Mouse (Mus musculus): Measurements from ENCODE around the gene E130311K13Rik. TPM values are rescaled to one million over a fixed set of nuclear protein-coding genes. Genes with fewer than 3 reads are reported as not detected.

E130311K13Rik gene
- polyA plus RNA-seq (2015; fragmentation: Nextera tagmentation; extraction: Ambion mirVana), result 6.1 and 6.4 TPM in 2 replicates

- Histone ChIP-seq H3K4me1 (ENCODE audit: control insufficient read depth, insufficient read depth, low read length) (no peaks in the 10 kb centered on the region), H3K9me3 (replicated peaks; ENCODE audit: control insufficient read depth, low read length) (no peaks in the 10 kb centered on the region), H3K4me2 (ENCODE audit: low read depth, low read length) (peak within 1 kb of the TSS; percentile 52), H3K27ac (ENCODE audit: low read length) (peak within 1 kb of the TSS; percentile 14; the same call in 1 of the 2 replicates), H3K4me3 (replicated peaks; ENCODE audit: low read length) (peak within 1 kb of the TSS; percentile 56), H3K9ac (ENCODE audit: low read length) (peak within 1 kb of the TSS; percentile 83), H3K36me3 (ENCODE audit: control insufficient read depth, insufficient read depth, low read length) (no peaks in the 10 kb centered on the region), H3K27me3 (ENCODE audit: control insufficient read depth, insufficient read depth, low read length) (no peaks in the 10 kb centered on the region)
- ATAC-seq (ENCODE audit: insufficient read depth, low FRiP score), result peak; percentile 94
- WGBS, result 6% methylated on average over 48 of the region's 48 CpGs
Measured at GRCm38 (mm10) chr3:63928878-63929859, at the start of gene E130311K13Rik. TSS of gene E130311K13Rik (minus strand) at chr3:63929472.

DNA sequence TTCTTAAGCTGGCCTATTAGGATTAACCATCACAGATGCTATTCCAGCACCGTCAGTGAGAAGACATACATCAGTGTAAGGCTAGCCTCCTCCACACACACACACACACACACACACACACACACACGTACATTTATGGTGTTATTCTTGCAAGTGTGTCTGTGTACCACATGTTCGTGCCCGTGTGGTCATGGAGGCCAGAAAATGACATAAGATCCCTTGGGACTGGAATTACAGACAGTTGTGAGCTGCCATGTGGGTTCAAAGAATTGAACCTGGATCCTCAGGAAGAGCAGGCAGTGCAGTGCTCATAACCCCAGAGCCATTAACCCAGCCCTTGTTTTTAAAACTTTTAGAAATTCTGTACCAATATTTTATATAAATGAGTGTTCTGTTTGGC, 48.6 kb upstream of the E130311K13Rik start:
- no peak overlapping the region for H3K4me3 ChIP-seq (replicated peaks; ENCODE audit: low read length)

GRCm38 (mm10) chr3:63975955-63976908, 47.0 kb upstream of the E130311K13Rik start, which contains the start of gene Gmps:
TSS of gene Gmps (plus strand) at chr3:63976106.
- under 1% methylated on average over 67 of the region's 67 CpGs for WGBS
- no peaks in the 10 kb centered on the region for H3K36me3 ChIP-seq (ENCODE audit: control insufficient read depth, insufficient read depth, low read length)
- H3K9me3 ChIP-seq (replicated peaks; ENCODE audit: control insufficient read depth, low read length), result no peaks in the 10 kb centered on the region
- H3K9ac ChIP-seq (ENCODE audit: low read length), result peak within 1 kb of the TSS; percentile 93
- H3K4me1 ChIP-seq (ENCODE audit: control insufficient read depth, insufficient read depth, low read length), result peaks cover 13% of the 10 kb centered on the region
- H3K4me3 ChIP-seq (replicated peaks; ENCODE audit: low read length), result peak within 1 kb of the TSS; percentile 84
- peak; percentile 99 for ATAC-seq (ENCODE audit: insufficient read depth, low FRiP score)
- peak within 1 kb of the TSS; percentile 86 for H3K4me2 ChIP-seq (ENCODE audit: low read depth, low read length)
- H3K27me3 ChIP-seq (ENCODE audit: control insufficient read depth, insufficient read depth, low read length), result no peaks in the 10 kb centered on the region
- peak within 1 kb of the TSS; percentile 90 for H3K27ac ChIP-seq (ENCODE audit: low read length)

More for the DNA sequence above, 48.6 kb upstream of the E130311K13Rik start:
- Histone ChIP-seq H3K4me2 (ENCODE audit: low read depth, low read length) (no peak overlapping the region), H3K9me3 (replicated peaks; ENCODE audit: control insufficient read depth, low read length) (no peaks in the 10 kb centered on the region), H3K27me3 (ENCODE audit: control insufficient read depth, insufficient read depth, low read length) (no peaks in the 10 kb centered on the region), H3K9ac (ENCODE audit: low read length) (no peak overlapping the region), H3K4me1 (ENCODE audit: control insufficient read depth, insufficient read depth, low read length) (peaks cover 13% of the 10 kb centered on the region), H3K27ac (ENCODE audit: low read length) (no peak overlapping the region), H3K36me3 (ENCODE audit: control insufficient read depth, insufficient read depth, low read length) (peaks cover 3% of the 10 kb centered on the region; the same call in 1 of the 2 replicates)
- WGBS, result 81% methylated on average over 4 of the region's 4 CpGs
- no peak for ATAC-seq (ENCODE audit: insufficient read depth, low FRiP score)

GRCm38 (mm10) chr3:63965929-63966328, 36.7 kb upstream of the E130311K13Rik start:
- no peak overlapping the region for H3K9ac ChIP-seq (ENCODE audit: low read length)
- peaks cover 10% of the 10 kb centered on the region for H3K4me1 ChIP-seq (ENCODE audit: control insufficient read depth, insufficient read depth, low read length)
- no peaks in the 10 kb centered on the region for H3K9me3 ChIP-seq (replicated peaks; ENCODE audit: control insufficient read depth, low read length)
- WGBS, result 77% methylated on average over 2 of the region's 2 CpGs
- no peak overlapping the region for H3K4me3 ChIP-seq (replicated peaks; ENCODE audit: low read length)
- no peak overlapping the region for H3K27ac ChIP-seq (ENCODE audit: low read length)
- H3K36me3 ChIP-seq (ENCODE audit: control insufficient read depth, insufficient read depth, low read length), result no peaks in the 10 kb centered on the region
- no peaks in the 10 kb centered on the region; the same call in none of the 2 replicates for H3K27me3 ChIP-seq (ENCODE audit: control insufficient read depth, insufficient read depth, low read length)
- H3K4me2 ChIP-seq (ENCODE audit: low read depth, low read length), result no peak overlapping the region
- no peak for ATAC-seq (ENCODE audit: insufficient read depth, low FRiP score)

GRCm38 (mm10) chr3:63964922-63965249, 35.6 kb upstream of the E130311K13Rik start:
- peaks cover 10% of the 10 kb centered on the region for H3K4me1 ChIP-seq (ENCODE audit: control insufficient read depth, insufficient read depth, low read length)
- no peaks in the 10 kb centered on the region; the same call in none of the 2 replicates for H3K27me3 ChIP-seq (ENCODE audit: control insufficient read depth, insufficient read depth, low read length)
- peak overlapping the region; percentile 92 for H3K4me3 ChIP-seq (replicated peaks; ENCODE audit: low read length)
- H3K4me2 ChIP-seq (ENCODE audit: low read depth, low read length), result peak overlapping the region; percentile 83
- no peaks in the 10 kb centered on the region for H3K9me3 ChIP-seq (replicated peaks; ENCODE audit: control insufficient read depth, low read length)
- H3K9ac ChIP-seq (ENCODE audit: low read length), result 0 out of 2 replicates have a peak overlapping the region, but pooled peaks have one; percentile 50
- ATAC-seq (ENCODE audit: insufficient read depth, low FRiP score), result no peak
- no peaks in the 10 kb centered on the region for H3K36me3 ChIP-seq (ENCODE audit: control insufficient read depth, insufficient read depth, low read length)
- 78% methylated on average over 6 of the region's 6 CpGs for WGBS
- peak overlapping the region; percentile 67 for H3K27ac ChIP-seq (ENCODE audit: low read length)

GRCm38 (mm10) chr3:63964100-63964921, 35.0 kb upstream of the E130311K13Rik start, which contains the start of gene Slc33a1:
TSS of gene Slc33a1 (minus strand) at chr3:63964768.
- H3K27ac ChIP-seq (ENCODE audit: low read length), result peak within 1 kb of the TSS; percentile 92
- H3K4me3 ChIP-seq (replicated peaks; ENCODE audit: low read length), result peak within 1 kb of the TSS; percentile 92
- H3K27me3 ChIP-seq (ENCODE audit: control insufficient read depth, insufficient read depth, low read length), result no peaks in the 10 kb centered on the region; the same call in none of the 2 replicates
- peak within 1 kb of the TSS; percentile 95 for H3K9ac ChIP-seq (ENCODE audit: low read length)
- no peaks in the 10 kb centered on the region for H3K9me3 ChIP-seq (replicated peaks; ENCODE audit: control insufficient read depth, low read length)
- WGBS, result under 1% methylated on average over 69 of the region's 69 CpGs
- ATAC-seq (ENCODE audit: insufficient read depth, low FRiP score), result peak; percentile 96
- H3K36me3 ChIP-seq (ENCODE audit: control insufficient read depth, insufficient read depth, low read length), result 0 out of 2 replicates have a peak, but pooled peaks cover 3% of the 10 kb centered on the region
- peak within 1 kb of the TSS; percentile 83 for H3K4me2 ChIP-seq (ENCODE audit: low read depth, low read length)
- H3K4me1 ChIP-seq (ENCODE audit: control insufficient read depth, insufficient read depth, low read length), result peaks cover 10% of the 10 kb centered on the region

DNA sequence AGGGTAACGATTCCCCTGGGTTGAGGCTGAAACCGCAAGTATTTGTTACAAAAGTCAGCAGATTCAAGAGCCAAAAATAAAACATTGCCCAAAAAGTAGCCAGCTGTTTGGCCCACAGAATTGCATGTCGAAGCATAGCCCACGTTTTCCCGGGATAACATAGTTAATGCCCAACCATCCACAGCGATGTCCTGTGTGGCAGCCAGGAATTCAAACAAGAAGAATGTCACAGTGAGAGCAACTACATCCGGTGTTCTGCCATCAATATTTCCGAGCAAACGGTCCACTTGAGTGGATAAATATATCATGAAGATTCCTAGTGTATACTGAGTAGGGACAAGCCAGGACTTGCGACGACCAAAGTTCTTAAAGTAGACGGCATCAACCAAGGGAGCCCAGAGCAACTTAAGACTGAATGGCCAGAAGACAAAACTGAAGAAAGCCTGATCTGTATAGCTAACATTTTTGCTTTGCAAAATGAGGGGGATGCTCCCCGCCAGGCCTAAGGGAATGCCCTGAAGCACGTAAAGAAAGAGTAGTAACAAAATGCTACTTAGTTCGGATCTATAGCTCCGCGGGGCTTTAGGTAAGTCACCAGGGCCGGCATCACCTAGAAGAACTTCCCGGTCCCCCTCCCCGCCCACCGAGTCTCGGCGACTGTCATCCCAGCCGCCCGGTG, 34.3 kb upstream of the E130311K13Rik start:
- Histone ChIP-seq H3K27me3 (ENCODE audit: control insufficient read depth, insufficient read depth, low read length) (no peaks in the 10 kb centered on the region; the same call in none of the 2 replicates), H3K9ac (ENCODE audit: low read length) (peak overlapping the region; percentile 95), H3K4me3 (replicated peaks; ENCODE audit: low read length) (peak overlapping the region; percentile 92), H3K9me3 (replicated peaks; ENCODE audit: control insufficient read depth, low read length) (no peaks in the 10 kb centered on the region), H3K36me3 (ENCODE audit: control insufficient read depth, insufficient read depth, low read length) (0 out of 2 replicates have a peak, but pooled peaks cover 3% of the 10 kb centered on the region), H3K4me2 (ENCODE audit: low read depth, low read length) (peak overlapping the region; percentile 83), H3K4me1 (ENCODE audit: control insufficient read depth, insufficient read depth, low read length) (peaks cover 10% of the 10 kb centered on the region), H3K27ac (ENCODE audit: low read length) (peak overlapping the region; percentile 92)
- no peak for ATAC-seq (ENCODE audit: insufficient read depth, low FRiP score)
- WGBS, result 4% methylated on average over 25 of the region's 25 CpGs

All from stomach, embryonic 16.5 days (tissue).